Mouse (Mus musculus) myocyte (in vitro differentiated cells): ENCODE measurements around the gene Eml6. TPM values are rescaled to one million over a fixed set of nuclear protein-coding genes. Genes with fewer than 3 reads are reported as not detected.

Experiments
- H3K27me3 ChIP-seq: one replicate; pipeline ENCODE4 v1.6.1; 2011; ENCODE audit not compliant: control insufficient read depth, insufficient read depth, insufficient read length
- H3K36me3 ChIP-seq: one replicate; pipeline ENCODE4 v1.6.1; 2011; ENCODE audit not compliant: control insufficient read depth, insufficient read depth
- H3K4me2 ChIP-seq: one replicate; pipeline ENCODE4 v1.6.1; 2011; ENCODE audit warnings: low read depth, control low read depth
- H3K4me3 ChIP-seq: one replicate; pipeline ENCODE4 v1.5.1; 2011; ENCODE audit warnings: mild to moderate bottlenecking, control low read depth, moderate library complexity
- H3K79me2 ChIP-seq: one replicate; pipeline ENCODE4 v1.6.1; 2011; ENCODE audit not compliant: control insufficient read depth, insufficient read depth
- H3ac ChIP-seq: one replicate; pipeline ENCODE4 v1.6.1; 2011; ENCODE audit not compliant: control insufficient read depth, insufficient read length
- CEBPB ChIP-seq: IDR thresholded peaks from 2 replicates; pipeline ENCODE4 v1.6.1; 2011; ENCODE audit warnings: mild to moderate bottlenecking, moderate library complexity; ENCODE audit not compliant: poor library complexity, insufficient read depth, severe bottlenecking
- E2F4 ChIP-seq: IDR thresholded peaks from one replicate; pipeline ENCODE4 v1.6.1; 2011; ENCODE audit warnings: mild to moderate bottlenecking, control low read depth, moderate library complexity; ENCODE audit not compliant: insufficient read depth
- MAX ChIP-seq: IDR thresholded peaks from one replicate; pipeline ENCODE4 v1.6.1; 2011; ENCODE audit warnings: low read depth, mild to moderate bottlenecking, control low read depth
- MYOD1 ChIP-seq, 3 experiments: IDR thresholded peaks; one replicate each; pipeline ENCODE4 v1.6.1; 2011; ENCODE audit warnings: control low read depth in 2 of 3, low read depth in 2 of 3, mild to moderate bottlenecking in 2 of 3, moderate library complexity in 1 of 3; ENCODE audit not compliant: insufficient read length in 2 of 3, control insufficient read depth in 1 of 3
- MYOG ChIP-seq, 3 experiments: IDR thresholded peaks; one replicate each; pipeline ENCODE4 v1.6.1; 2011; ENCODE audit warnings: control low read depth in 2 of 3, low read depth in 2 of 3, mild to moderate bottlenecking in 2 of 3; ENCODE audit not compliant: insufficient read length in 2 of 3, control insufficient read depth in 1 of 3, insufficient read depth in 1 of 3
- POLR2A ChIP-seq: IDR thresholded peaks from one replicate; pipeline ENCODE4 v1.6.1; 2011; ENCODE audit warnings: low read depth, mild to moderate bottlenecking, control low read depth, moderate library complexity; ENCODE audit not compliant: insufficient read length
- POLR2AphosphoS2 ChIP-seq: IDR thresholded peaks from one replicate; pipeline ENCODE4 v1.6.1; 2011; ENCODE audit warnings: low read depth, control low read depth; ENCODE audit not compliant: insufficient read length
- REST ChIP-seq: IDR thresholded peaks from one replicate; pipeline ENCODE4 v1.6.1; 2011; ENCODE audit warnings: mild to moderate bottlenecking, control low read depth, moderate library complexity; ENCODE audit not compliant: insufficient read depth, insufficient read length
- SRF ChIP-seq: IDR thresholded peaks from one replicate; pipeline ENCODE4 v1.6.1; 2011; ENCODE audit warnings: low read depth; ENCODE audit not compliant: control insufficient read depth, insufficient read length
- TCF12 ChIP-seq: IDR thresholded peaks from one replicate; pipeline ENCODE4 v1.6.1; 2011; ENCODE audit warnings: mild to moderate bottlenecking, control low read depth; ENCODE audit not compliant: poor library complexity, insufficient read depth, severe bottlenecking
- TCF3 ChIP-seq: IDR thresholded peaks from one replicate; pipeline ENCODE4 v1.6.1; 2011; ENCODE audit warnings: low read depth, control low read depth; ENCODE audit not compliant: insufficient read length
- USF1 ChIP-seq: IDR thresholded peaks from one replicate; pipeline ENCODE4 v1.6.1; 2011; ENCODE audit warnings: low read depth, mild to moderate bottlenecking, control low read depth, moderate library complexity
- polyA plus RNA-seq: library from polyadenylated mRNA; unstranded; fragments of >200 nt; fragmentation: generic; extraction: Trizol; gene quantifications from one replicate; pipeline ENCODE4 v1.2.1, GENCODE M21; 2012; ENCODE audit warnings: missing spikeins

The Eml6 gene
- polyA plus RNA-seq, 1 experiment = 0.41 TPM

- Histone ChIP-seq H3K79me2 (no peaks in the 10 kb centered on the region), H3K36me3 (no peaks in the 10 kb centered on the region), H3ac (no peak overlapping the region), H3K27me3 (no peaks in the 10 kb centered on the region), H3K4me3 (no peak overlapping the region), H3K4me2 (no peak overlapping the region)
- TF ChIP-seq TCF3 = no peak
- TF ChIP-seq CEBPB = no peak
- no peak for TF ChIP-seq REST
- no peak for TF ChIP-seq TCF12
- TF ChIP-seq MYOD1 (IDR thresholded peaks at IDR 0.05; ENCODE audit: control insufficient read depth in 1 of 3, insufficient read length in 2 of 3, low read depth in 2 of 3) = no peak
- TF ChIP-seq E2F4 = no peak
- no peak for TF ChIP-seq SRF
- TF ChIP-seq POLR2A = no peak
- TF ChIP-seq POLR2AphosphoS2 = no peak
- no peak for TF ChIP-seq USF1
- TF ChIP-seq MAX = no peak
These were observed 236.8 kb downstream of the Eml6 start for GRCm38 (mm10) chr11:29788921-29789638.

- Histone ChIP-seq H3K36me3 (no peaks in the 10 kb centered on the region), H3K4me2 (no peak overlapping the region), H3K4me3 (no peak overlapping the region), H3ac (no peak overlapping the region), H3K79me2 (no peaks in the 10 kb centered on the region), H3K27me3 (no peaks in the 10 kb centered on the region)
- no peak for TF ChIP-seq SRF
- TF ChIP-seq CEBPB = no peak
- no peak for TF ChIP-seq REST
- no peak for TF ChIP-seq MYOD1 (IDR thresholded peaks at IDR 0.05; ENCODE audit: control insufficient read depth in 1 of 3, insufficient read length in 2 of 3, low read depth in 2 of 3)
- no peak for TF ChIP-seq MAX
- TF ChIP-seq USF1 = no peak
- TF ChIP-seq POLR2A = no peak
- TF ChIP-seq TCF3 = no peak
- no peak for TF ChIP-seq POLR2AphosphoS2
- no peak for TF ChIP-seq MYOG (IDR thresholded peaks at IDR 0.05; ENCODE audit: control insufficient read depth in 1 of 3, insufficient read depth in 1 of 3, insufficient read length in 2 of 3, low read depth in 2 of 3)
- no peak for TF ChIP-seq TCF12
- no peak for TF ChIP-seq E2F4
These were observed 237.3 kb downstream of the Eml6 start for GRCm38 (mm10) chr11:29788499-29788898.

GRCm38 (mm10) chr11:29787473-29787872, 238.4 kb downstream of the Eml6 start:
- no peak overlapping the region for H3ac ChIP-seq

DNA sequence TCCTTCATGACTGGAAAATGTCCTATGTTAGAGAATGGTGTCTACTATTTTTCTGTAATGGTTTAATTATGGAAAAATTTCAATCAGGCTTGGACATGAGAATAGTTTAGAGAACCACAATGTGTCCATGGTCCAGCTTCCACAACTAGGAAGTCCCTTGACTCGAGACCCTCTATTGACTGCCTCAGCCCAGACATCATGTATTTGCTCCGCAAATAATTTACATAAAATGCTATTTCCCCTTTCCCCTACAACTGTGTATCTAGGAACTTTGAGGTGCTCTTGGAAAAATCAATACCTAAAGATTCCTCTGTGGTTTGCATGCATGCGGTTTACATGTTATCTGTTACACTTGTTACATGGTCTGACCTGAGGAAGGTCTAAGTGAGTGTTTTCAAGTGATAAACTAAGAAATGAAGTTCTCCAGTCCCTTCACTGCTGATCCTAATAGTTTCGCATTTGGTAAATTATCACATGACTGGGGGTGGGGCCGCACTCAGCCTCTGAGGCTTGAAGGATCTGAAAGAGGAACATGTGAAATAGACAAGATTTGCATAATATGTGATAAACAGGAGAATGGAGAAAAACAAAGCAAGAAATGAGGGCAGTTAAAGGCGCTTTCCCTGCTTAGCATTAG, 239.1 kb downstream of the Eml6 start:
- H3ac ChIP-seq = no peak overlapping the region
- no peak overlapping the region for H3K4me3 ChIP-seq
- TF ChIP-seq REST = no peak
- no peak for TF ChIP-seq CEBPB
- no peaks in the 10 kb centered on the region for H3K27me3 ChIP-seq
- H3K79me2 ChIP-seq = no peaks in the 10 kb centered on the region
- no peaks in the 10 kb centered on the region for H3K36me3 ChIP-seq
- H3K4me2 ChIP-seq = no peak overlapping the region

More at GRCm38 (mm10) chr11:29787473-29787872, 238.4 kb downstream of the Eml6 start:
- TF ChIP-seq TCF12 (no peak), E2F4 (no peak), MYOG (IDR thresholded peaks at IDR 0.05; ENCODE audit: control insufficient read depth in 1 of 3, insufficient read depth in 1 of 3, insufficient read length in 2 of 3, low read depth in 2 of 3) (no peak), REST (no peak), SRF (no peak), TCF3 (no peak), CEBPB (no peak), POLR2AphosphoS2 (no peak), USF1 (no peak), MYOD1 (IDR thresholded peaks at IDR 0.05; ENCODE audit: control insufficient read depth in 1 of 3, insufficient read length in 2 of 3, low read depth in 2 of 3) (no peak), MAX (no peak)
- Histone ChIP-seq H3K79me2 (no peaks in the 10 kb centered on the region), H3K36me3 (no peaks in the 10 kb centered on the region), H3K4me2 (no peak overlapping the region), H3K27me3 (no peaks in the 10 kb centered on the region), H3K4me3 (no peak overlapping the region)

DNA sequence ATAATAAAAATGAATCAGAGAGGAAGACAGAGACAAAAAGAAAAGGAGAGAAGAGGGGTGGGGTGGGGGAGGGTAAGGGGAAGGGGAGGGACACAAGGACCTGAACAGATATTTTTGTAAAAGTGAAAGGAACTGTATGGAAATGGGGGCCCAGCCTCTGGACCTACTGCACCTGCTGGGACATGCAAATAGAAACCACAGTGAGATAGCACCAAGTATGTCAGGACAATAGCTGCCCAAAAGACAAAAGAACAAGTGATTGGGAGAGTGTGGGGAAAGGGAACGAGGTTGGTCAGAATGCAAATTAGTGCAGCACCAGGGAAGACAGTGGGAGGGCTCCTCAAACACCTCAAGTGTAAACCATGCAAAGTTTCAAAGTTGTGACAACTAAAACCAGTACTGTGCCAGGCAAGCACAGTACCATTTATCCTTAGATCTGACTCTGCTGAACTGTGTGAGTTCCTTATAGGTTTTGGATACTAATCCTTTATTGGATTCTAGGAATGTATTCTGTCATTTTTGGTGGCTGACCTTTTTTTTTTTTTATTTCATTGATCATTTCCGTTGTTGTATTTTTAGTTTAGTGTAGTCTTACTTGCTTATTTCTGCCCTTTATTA, 246.3 kb downstream of the Eml6 start:
- Histone ChIP-seq H3K36me3 (no peaks in the 10 kb centered on the region), H3K4me3 (no peak overlapping the region), H3K79me2 (no peaks in the 10 kb centered on the region), H3K27me3 (no peaks in the 10 kb centered on the region), H3K4me2 (no peak overlapping the region), H3ac (no peak overlapping the region)
- TF ChIP-seq TCF3 (no peak), MYOD1 (IDR thresholded peaks at IDR 0.05; ENCODE audit: control insufficient read depth in 1 of 3, insufficient read length in 2 of 3, low read depth in 2 of 3) (peak in 2 of 3 experiments; percentile 9 to 41)
